14 mouse cellular contexts compared by ENCODE assay signal in the genomic region with DNA sequence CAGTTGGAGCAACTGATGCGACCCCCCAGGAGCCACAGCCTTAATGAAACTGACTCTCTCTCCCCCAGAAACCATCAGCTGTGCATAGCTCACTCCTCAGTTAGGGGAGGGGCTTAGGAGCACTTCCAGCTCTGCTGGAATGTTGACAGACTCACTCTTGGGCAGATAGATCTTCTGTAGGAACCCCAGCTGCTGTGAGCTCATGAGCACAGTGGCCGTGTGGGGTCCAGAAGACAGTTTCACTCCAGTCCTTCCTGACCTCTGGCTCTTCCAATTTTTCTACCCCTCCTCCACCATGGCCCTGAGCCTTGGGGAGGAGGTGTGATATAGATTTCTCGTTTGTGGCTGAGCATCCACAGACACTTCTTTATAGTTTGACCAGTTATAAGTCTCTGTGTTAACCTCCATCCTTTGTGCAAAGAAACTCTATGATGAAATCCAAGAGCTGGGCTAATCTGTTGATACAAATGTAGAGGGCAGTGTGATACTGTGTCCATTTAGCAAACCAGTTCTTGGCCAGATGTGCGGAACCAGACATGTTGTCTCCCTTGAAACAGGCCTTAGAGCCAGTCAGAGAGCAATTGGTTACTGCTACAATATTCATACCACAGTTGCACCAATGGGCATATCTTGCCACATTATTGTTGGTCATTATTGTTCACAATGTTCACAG. TPM values are rescaled to one million over a fixed set of nuclear protein-coding genes. Genes with fewer than 3 reads are reported as not detected.
DNase-seq lines count a peak whose midpoint lies in the region; ATAC-seq lines count a peak whose summit lies in the region.
"Had no signal": no experiment of that assay in that cellular context is flagged by ENCODE, and none has a peak within 500 bp of the region (broad histone marks: within the 10 kb centered on the region; RNA-seq: fewer than 3 reads in every experiment).

No protein-coding gene starts in this region.

- ATAC-seq in kidney, embryonic 16.5 days (ENCODE audit: low FRiP score, low TSS enrichment): peak; percentile 88
- peak; percentile 12; the same call in 1 of the 2 replicates for ATAC-seq in granulocyte monocyte progenitor cell, adult 5-6 weeks (replicated peaks; ENCODE audit: poor library complexity, severe bottlenecking)

- no peaks in the 10 kb centered on the region for H3K36me3 ChIP-seq in kidney, embryonic 16.5 days (ENCODE audit: insufficient read depth, low read length)
- H3K36me3 ChIP-seq: forebrain, embryonic 10.5 days; hindbrain, embryonic 12.5 days; limb, embryonic 12.5 days had no signal

- no peaks in the 10 kb centered on the region for H3K27me3 ChIP-seq in kidney, embryonic 16.5 days (ENCODE audit: insufficient read depth, low read length)
- H3K27me3 ChIP-seq: hindbrain, embryonic 12.5 days; limb, embryonic 12.5 days had no signal

- peak overlapping the region; percentile 74 for H3K27ac ChIP-seq in kidney, embryonic 16.5 days (ENCODE audit: low read length)
- H3K27ac ChIP-seq: forebrain, embryonic 10.5 days; hindbrain, embryonic 12.5 days; limb, embryonic 12.5 days had no signal

- peaks cover 5% of the 10 kb centered on the region; the same call in 1 of the 2 replicates for H3K4me1 ChIP-seq in kidney, embryonic 16.5 days (ENCODE audit: insufficient read depth, low read length)
- H3K4me1 ChIP-seq: forebrain, embryonic 10.5 days; hindbrain, embryonic 12.5 days had no signal

- H3K9ac ChIP-seq in kidney, embryonic 16.5 days (replicated peaks; ENCODE audit: low read length): no peak overlapping the region
- H3K9ac ChIP-seq: hindbrain, embryonic 12.5 days; limb, embryonic 12.5 days had no signal

- no peak for DNase-seq in kidney, adult 11 months
- DNase-seq in ovary, postnatal 14 days (ENCODE audit: low spot score): peak; percentile 19
- no peak for DNase-seq in ovary, adult 18-20 months (ENCODE audit: low spot score)
- no peak for DNase-seq in adrenal gland, adult 2 months
- DNase-seq in left cerebral cortex, postnatal 4 days: no peak
- DNase-seq: cerebellum, adult 18-20 months; embryo, embryonic 11 days; layer of hippocampus, adult 9-11 months; thymus, adult 18-20 months had no signal

- intact Hi-C loops in left cerebral cortex, postnatal 4 days (cut with DNase I): no loop called here

- no peak overlapping the region for H3K4me3 ChIP-seq in kidney, embryonic 16.5 days (ENCODE audit: low read length)
- H3K4me3 ChIP-seq: forebrain, embryonic 10.5 days; hindbrain, embryonic 12.5 days; limb, embryonic 12.5 days had no signal

- WGBS in kidney, embryonic 16.5 days: 48% methylated on average over 4 of the region's 4 CpGs

- H3K4me2 ChIP-seq in kidney, embryonic 16.5 days (replicated peaks; ENCODE audit: low read depth, low read length): no peak overlapping the region
- H3K4me2 ChIP-seq: hindbrain, embryonic 12.5 days; limb, embryonic 12.5 days had no signal

- no peaks in the 10 kb centered on the region for H3K9me3 ChIP-seq in kidney, embryonic 16.5 days (ENCODE audit: low read length)
- H3K9me3 ChIP-seq: forebrain, embryonic 10.5 days; hindbrain, embryonic 12.5 days; limb, embryonic 12.5 days had no signal

RNA-seq across cellular contexts. Expression of gene Plac8, which starts 35.2 kb away (rescaled TPM):
- polyA plus RNA-seq in kidney, embryonic 16.5 days (2015; fragmentation: Nextera tagmentation; extraction: Ambion mirVana): 87.7 and 91.5 TPM in 2 replicates
- 5,016 and 5,973 TPM in 2 replicates for total RNA-seq in granulocyte monocyte progenitor cell, adult 5-6 weeks (2014; fragmentation: Nextera tagmentation)
- total RNA-seq in granulocyte monocyte progenitor cell, adult 5-6 weeks (2017): 4,049 and 4,633 TPM in 2 replicates
- 10 to 100 TPM in 1 of 2 experiments, 1 to 10 TPM in 1; 5.7 to 11.3 TPM for total RNA-seq in adrenal gland, adult 2 months (2021)
- polyA plus RNA-seq in adrenal gland, adult 2 months (2012; rRNA removed): 5.0 and 5.1 TPM in 2 replicates
- total RNA-seq in left cerebral cortex, postnatal 4 days (2021): 1 to 10 TPM in 1 of 2 experiments, not detected in 1; 1.9 TPM

Comparison
In these comparisons a context has a peak if more than half of its experiments do, and no peak if none do; other contexts are left out.
1. RNA of gene Plac8, which starts 35.2 kb away (total RNA-seq): 4,049 to 5,973 TPM in granulocyte monocyte progenitor cell, adult 5-6 weeks; 5.7 to 11.3 TPM in adrenal gland, adult 2 months and 1.9 TPM in left cerebral cortex, postnatal 4 days; every median in the first group is over 100 times any median in the second.